Mouse (Mus musculus) testis, adult 2 months (tissue): ENCODE measurements at regions not wholly inside any gene's neighbourhood (a gene's known extent, or its start where the extent isn't known, plus 50 kb on each side); places are given as distances from the start of the nearest gene placed in this dataset.

Experiments used
- H3K27ac ChIP-seq: fragments of 200-500 bp; 2 replicates; pipeline ENCODE4 v1.5.1; 2012; ENCODE audit warnings: low read depth, low read length; ENCODE audit not compliant: control insufficient read depth, insufficient read depth
- H3K27me3 ChIP-seq: fragments of 200-500 bp; 2 replicates; pipeline ENCODE4 v1.6.1; 2012; ENCODE audit warnings: mild to moderate bottlenecking, low read length, moderate library complexity; ENCODE audit not compliant: control insufficient read depth, insufficient read depth
- H3K36me3 ChIP-seq: fragments of 200-500 bp; 2 replicates; pipeline ENCODE4 v1.6.1; 2012; ENCODE audit warnings: mild to moderate bottlenecking, low read length; ENCODE audit not compliant: control insufficient read depth, insufficient read depth
- H3K4me1 ChIP-seq: fragments of 200-500 bp; 2 replicates; pipeline ENCODE4 v1.6.1; 2012; ENCODE audit warnings: low read length; ENCODE audit not compliant: control insufficient read depth, insufficient read depth
- H3K4me3 ChIP-seq: fragments of 200-500 bp; 2 replicates; pipeline ENCODE4 v1.5.1; 2012; ENCODE audit warnings: low read depth, mild to moderate bottlenecking, low read length, moderate library complexity, mixed read lengths; ENCODE audit not compliant: control insufficient read depth
- CTCF ChIP-seq: fragments of 200-500 bp; IDR thresholded peaks from 2 replicates; pipeline ENCODE4 v1.5.1; 2012; ENCODE audit warnings: low read depth, mild to moderate bottlenecking, inconsistent platforms, low read length, moderate library complexity; ENCODE audit not compliant: control insufficient read depth, insufficient read depth, insufficient replicate concordance
- POLR2A ChIP-seq: fragments of 200-500 bp; IDR thresholded peaks from 2 replicates; pipeline ENCODE4 v1.6.1; 2012; ENCODE audit warnings: low read depth, mild to moderate bottlenecking, inconsistent platforms, low read length, moderate library complexity; ENCODE audit not compliant: control insufficient read depth

DNA sequence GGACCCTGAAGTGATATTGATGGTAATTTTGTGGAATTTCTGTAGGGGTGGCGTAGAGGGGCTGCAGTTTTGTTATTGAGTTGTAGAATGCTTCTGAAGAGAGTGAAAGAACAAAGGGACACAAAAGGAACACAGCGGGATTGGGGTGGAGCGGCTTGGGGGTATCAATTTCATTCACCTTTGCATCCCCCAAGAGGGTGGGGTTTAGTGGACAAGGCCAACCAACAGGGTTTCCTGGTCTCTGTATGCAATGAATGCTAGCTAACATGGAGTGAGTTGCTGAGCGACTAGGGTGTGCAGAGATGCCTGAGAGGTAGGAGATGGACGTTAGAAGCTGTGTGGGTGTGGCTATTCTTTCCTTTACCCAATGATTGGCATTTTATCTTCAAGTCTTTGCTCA lies 213.8 kb upstream of the Nr5a2 start:
- Histone ChIP-seq H3K27ac (no peak overlapping the region), H3K4me1 (no peaks in the 10 kb centered on the region), H3K36me3 (no peaks in the 10 kb centered on the region), H3K27me3 (no peaks in the 10 kb centered on the region), H3K4me3 (no peak overlapping the region)
- TF ChIP-seq POLR2A (no peak), CTCF (no peak)

DNA sequence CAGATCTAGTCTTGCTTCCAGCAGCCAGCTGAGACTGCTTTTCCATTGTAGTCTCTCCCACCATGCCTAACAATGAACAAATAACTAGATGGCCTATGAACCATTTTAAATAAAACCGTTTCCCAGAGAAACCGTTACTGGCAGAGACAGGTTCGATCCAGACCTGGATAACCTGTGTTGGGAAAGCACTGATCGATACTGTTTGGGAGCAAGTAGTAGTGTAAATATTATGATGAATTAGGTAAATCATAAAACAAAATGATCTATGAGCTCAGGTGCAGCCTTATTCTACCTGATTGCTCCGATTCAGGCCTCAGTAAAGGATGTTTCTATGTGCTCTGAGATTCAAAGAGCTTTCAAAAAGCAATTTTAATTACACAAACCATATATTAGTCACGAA lies 211.9 kb upstream of the Nr5a2 start:
- no peaks in the 10 kb centered on the region for H3K27me3 ChIP-seq
- no peak overlapping the region for H3K4me3 ChIP-seq
- H3K36me3 ChIP-seq, result no peaks in the 10 kb centered on the region
- TF ChIP-seq CTCF (no peak), POLR2A (no peak)
- no peaks in the 10 kb centered on the region for H3K4me1 ChIP-seq
- no peak overlapping the region for H3K27ac ChIP-seq

DNA sequence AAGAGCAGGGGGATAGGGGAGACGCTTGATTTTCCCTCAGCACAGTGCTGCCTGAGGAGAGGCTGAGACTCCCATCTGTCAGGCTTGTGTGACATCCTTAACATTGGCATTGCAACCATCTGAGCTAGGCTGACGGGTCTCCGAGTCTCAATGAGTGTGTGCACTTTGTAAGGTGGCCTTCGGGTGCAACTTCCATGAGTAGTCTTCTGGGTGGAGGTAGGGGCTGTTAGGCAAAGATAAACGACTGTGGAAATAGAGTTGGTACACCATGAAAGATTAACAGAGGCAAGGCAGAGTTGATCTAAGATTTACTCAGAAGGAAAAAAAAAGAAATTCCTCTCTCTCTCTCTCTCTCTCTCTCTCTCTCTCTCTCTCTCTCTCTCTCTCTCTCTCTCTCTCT lies 211.2 kb upstream of the Nr5a2 start:
- no peaks in the 10 kb centered on the region for H3K27me3 ChIP-seq
- TF ChIP-seq POLR2A (no peak), CTCF (no peak)
- no peak overlapping the region for H3K27ac ChIP-seq
- H3K4me1 ChIP-seq, result no peaks in the 10 kb centered on the region
- no peak overlapping the region for H3K4me3 ChIP-seq
- H3K36me3 ChIP-seq, result no peaks in the 10 kb centered on the region

DNA sequence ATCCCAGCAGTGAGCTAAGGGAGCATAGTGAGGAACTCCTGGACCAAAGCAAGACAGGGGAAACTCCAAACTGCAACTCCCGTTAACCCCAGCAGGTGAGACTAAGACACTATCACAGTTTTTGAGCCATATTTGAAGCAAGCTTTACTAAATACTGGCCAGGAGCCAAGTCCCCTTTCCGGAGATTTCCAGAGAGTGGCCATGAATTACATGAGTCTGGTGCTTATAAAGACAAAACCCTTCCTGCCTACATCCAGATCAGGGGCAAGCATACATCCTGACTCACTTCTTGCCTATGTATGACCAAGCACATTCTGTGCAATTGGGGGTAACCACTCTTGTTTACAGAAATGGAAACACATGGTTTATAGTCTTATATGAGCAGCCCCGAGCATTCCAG lies 187.6 kb upstream of the Nr5a2 start:
- H3K36me3 ChIP-seq, result no peaks in the 10 kb centered on the region
- TF ChIP-seq POLR2A, result no peak
- TF ChIP-seq CTCF, result no peak
- no peak overlapping the region for H3K4me3 ChIP-seq
- H3K27ac ChIP-seq, result no peak overlapping the region
- no peaks in the 10 kb centered on the region for H3K27me3 ChIP-seq
- H3K4me1 ChIP-seq, result no peaks in the 10 kb centered on the region

DNA sequence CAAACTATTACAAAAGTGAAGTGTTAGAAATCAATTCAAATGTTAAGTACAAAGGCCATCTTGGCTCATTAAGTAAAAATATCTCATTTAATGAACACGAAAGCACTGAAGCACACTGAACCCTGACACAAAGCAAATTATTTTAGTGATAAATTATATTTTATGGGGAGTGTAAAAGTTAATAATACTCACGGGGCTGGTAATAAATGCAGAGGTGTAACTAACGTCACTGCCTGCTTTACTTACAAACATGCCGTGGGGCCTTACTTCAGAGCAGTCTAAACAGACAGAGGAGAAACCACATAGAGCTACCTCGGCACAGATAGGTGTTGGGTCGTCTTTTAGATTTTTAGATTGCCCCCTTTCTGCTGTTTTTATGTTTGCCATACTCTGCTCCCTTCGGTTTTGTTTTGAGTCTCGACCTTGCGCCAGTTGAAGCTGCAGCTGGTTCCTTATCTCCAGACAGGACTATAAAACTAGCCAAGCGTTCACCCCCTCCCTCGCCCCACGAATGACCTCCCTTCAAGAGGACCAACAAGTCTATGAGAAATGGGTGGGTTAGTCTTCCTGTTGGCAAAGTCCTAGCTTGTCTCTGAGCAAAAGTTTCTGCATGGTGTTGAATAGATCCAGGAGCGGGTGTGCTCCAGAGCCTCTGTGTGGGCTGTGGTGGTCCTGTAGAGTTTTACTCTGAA lies 181.8 kb upstream of the Nr5a2 start:
- H3K4me1 ChIP-seq, result no peaks in the 10 kb centered on the region
- H3K27me3 ChIP-seq, result no peaks in the 10 kb centered on the region
- TF ChIP-seq POLR2A (no peak), CTCF (no peak)
- H3K4me3 ChIP-seq, result no peak overlapping the region
- H3K27ac ChIP-seq, result no peak overlapping the region
- no peaks in the 10 kb centered on the region for H3K36me3 ChIP-seq

DNA sequence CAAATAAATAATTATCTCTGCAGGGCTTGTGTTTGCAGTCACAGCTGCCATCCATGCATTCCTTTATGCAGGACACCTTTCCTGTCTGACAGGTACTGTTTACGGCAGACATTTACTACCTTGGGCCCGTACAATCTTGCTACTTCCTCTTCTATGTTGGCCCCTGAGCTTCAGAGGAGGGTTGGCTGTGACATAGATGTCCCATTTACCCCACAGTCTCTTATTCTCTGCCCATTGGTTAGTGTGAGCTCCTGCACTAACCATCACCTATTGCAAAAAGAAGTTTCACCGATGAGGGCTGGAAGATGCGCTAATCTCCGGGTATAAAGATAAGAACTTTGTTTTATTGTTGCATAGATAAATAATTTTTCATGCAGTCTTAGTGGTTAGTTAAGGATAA lies 181.1 kb upstream of the Nr5a2 start:
- no peak overlapping the region for H3K4me3 ChIP-seq
- H3K4me1 ChIP-seq, result peaks cover 2% of the 10 kb centered on the region; the same call in 1 of the 2 replicates
- H3K27ac ChIP-seq, result no peak overlapping the region
- H3K36me3 ChIP-seq, result no peaks in the 10 kb centered on the region
- no peaks in the 10 kb centered on the region for H3K27me3 ChIP-seq
- TF ChIP-seq POLR2A, result no peak
- no peak for TF ChIP-seq CTCF

DNA sequence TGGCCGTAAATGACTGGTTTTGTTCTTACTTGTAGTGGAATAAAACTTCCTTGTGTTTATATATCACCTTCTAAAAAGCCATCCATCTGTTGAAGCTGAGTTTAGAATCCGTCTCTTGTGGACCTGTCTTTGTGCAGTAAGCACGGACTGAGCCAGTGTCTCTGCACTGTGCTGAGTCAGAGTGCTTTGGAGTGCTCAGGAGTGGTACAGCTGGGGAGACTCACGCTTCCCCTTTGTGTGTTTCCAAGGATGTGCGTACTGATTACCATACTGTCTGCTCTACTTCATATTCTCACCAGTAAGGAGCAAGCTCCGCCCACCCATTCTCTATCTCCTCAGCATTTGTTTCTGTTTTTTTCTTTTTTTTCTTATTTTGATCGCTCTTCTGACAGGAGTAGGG lies 175.9 kb upstream of the Nr5a2 start:
- no peak overlapping the region for H3K27ac ChIP-seq
- no peak for TF ChIP-seq POLR2A
- TF ChIP-seq CTCF, result no peak
- H3K27me3 ChIP-seq, result no peaks in the 10 kb centered on the region
- no peak overlapping the region for H3K4me3 ChIP-seq
- H3K36me3 ChIP-seq, result no peaks in the 10 kb centered on the region
- peaks cover 2% of the 10 kb centered on the region; the same call in 1 of the 2 replicates for H3K4me1 ChIP-seq

DNA sequence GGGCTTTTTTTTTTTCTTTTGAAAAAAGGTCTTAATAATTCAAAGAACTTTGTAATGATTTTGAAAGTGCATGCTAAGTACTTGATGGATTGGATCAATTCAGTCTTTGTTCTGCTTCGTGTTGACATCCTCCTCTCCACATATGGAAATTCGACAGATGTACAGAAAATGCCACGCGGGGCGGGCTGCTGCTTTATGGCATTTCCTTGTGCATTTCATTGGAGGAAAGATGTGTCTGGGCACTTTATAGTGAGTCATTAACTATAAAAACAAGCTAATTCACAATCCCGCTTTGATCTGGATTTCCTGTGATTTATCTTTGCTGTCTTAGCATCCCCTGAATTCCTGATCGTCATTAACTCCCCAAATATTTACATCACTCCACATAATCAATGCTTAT lies 173.5 kb upstream of the Nr5a2 start:
- TF ChIP-seq POLR2A (no peak), CTCF (no peak)
- Histone ChIP-seq H3K27ac (no peak overlapping the region), H3K4me1 (peaks cover 2% of the 10 kb centered on the region; the same call in 1 of the 2 replicates), H3K4me3 (no peak overlapping the region), H3K27me3 (no peaks in the 10 kb centered on the region), H3K36me3 (no peaks in the 10 kb centered on the region)
